Mouse (Mus musculus): ENCODE data around the gene Pvalb. TPM values are rescaled to one million over a fixed set of nuclear protein-coding genes. Genes with fewer than 3 reads are reported as not detected.

The Pvalb gene
- polyA plus RNA-seq, 1 experiment from 2014 or later, result not detected

DNA sequence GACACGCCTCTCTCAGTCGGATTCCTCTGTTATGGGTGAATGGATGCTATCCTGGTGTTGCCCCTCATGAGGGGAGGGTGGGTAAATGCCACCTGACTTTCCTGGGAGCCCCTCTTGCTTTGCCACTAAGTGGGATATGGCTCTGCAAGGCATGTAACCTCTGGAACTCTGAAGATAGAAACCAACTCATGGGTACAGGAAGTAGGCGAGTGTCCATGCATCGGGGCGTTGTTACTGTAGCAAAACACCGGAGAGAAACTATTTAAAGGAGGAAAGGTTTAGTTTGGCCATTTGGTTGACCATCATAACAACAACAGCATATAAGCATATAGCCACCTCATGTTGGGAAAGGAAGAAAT lies 31.3 kb downstream of the Pvalb start:
- peaks cover 7% of the 10 kb centered on the region; the same call in 1 of the 2 replicates for H3K4me1 ChIP-seq (ENCODE audit: insufficient read depth, low read depth, low read length)
- no peaks in the 10 kb centered on the region for H3K9me3 ChIP-seq (ENCODE audit: low read length)
- no peak overlapping the region for H3K27ac ChIP-seq (ENCODE audit: low read length)
- H3K4me2 ChIP-seq (replicated peaks; ENCODE audit: low read depth, low read length), result peak overlapping the region; percentile 50; the same call in 1 of the 2 replicates
- 75% methylated on average over 6 of the region's 6 CpGs for WGBS
- H3K36me3 ChIP-seq (ENCODE audit: insufficient read depth, low read length), result no peaks in the 10 kb centered on the region
- peak overlapping the region; percentile 25; the same call in 1 of the 2 replicates for H3K4me3 ChIP-seq (ENCODE audit: low read depth, low read length)
- no peak overlapping the region for H3K9ac ChIP-seq (replicated peaks; ENCODE audit: low read depth)
- no peak for ATAC-seq
- H3K27me3 ChIP-seq (replicated peaks; ENCODE audit: insufficient read depth, low read length), result no peaks in the 10 kb centered on the region
- peak; percentile 14 for DNase-seq (ENCODE audit: low spot score)
- TF ChIP-seq EP300 (IDR thresholded peaks at IDR 0.05) (no peak), CTCF (IDR thresholded peaks at IDR 0.05) (no peak)

DNA sequence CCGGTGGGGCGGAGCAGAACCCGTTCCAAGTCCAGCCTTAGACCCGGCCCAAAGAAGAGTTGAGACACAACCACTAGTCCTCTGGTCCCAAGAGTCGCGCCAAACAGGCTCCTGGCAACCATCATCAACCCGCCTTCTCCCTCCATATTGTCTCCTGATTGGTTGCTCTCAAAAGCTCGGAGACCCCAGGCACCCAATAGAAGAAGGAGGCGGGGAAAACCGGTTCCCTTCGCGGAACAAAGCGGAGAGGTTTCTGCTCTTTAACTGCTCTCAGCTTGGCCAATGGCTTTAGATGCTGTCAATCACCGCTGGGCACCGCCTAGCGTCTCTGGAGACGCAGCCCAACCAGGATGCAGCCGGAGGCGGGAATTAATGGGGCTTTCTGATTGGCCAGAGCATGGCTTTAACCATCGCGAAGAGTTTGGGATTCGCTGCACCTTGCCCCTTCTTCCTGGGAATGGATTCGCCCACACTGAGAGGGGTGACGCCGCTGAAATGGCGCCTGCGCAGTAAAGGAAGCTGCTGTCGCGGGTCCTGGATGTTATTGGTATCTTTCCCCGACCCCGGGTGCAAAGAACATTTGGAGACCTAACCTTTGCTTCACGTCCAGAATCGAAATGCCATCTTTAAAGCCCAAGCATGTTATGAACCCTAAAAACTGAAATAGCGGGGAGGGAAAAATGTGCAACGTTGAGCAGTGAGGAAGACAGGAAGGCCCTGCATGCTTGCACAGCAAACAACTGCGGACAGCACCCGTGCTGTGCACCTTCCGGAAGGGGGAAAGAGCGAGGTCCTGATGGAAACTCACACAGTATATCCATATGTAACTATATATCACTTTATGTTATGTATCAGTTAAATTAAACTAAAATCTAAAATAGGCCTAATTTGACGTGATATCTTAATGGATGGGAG lies 32.0 kb downstream of the Pvalb start, which contains the start of gene Ift27:
Ift27 (minus strand) TSS at position 136 of the 915 bp plus-strand sequence.
- TF ChIP-seq EP300 (IDR thresholded peaks at IDR 0.05) (peak; percentile 31; the same call in 1 of the 2 replicates), CTCF (IDR thresholded peaks at IDR 0.05) (no peak; the same call in 1 of the 2 replicates)
- ATAC-seq, result peak; percentile 97
- Histone ChIP-seq H3K4me3 (ENCODE audit: low read depth, low read length) (peak within 1 kb of the TSS; percentile 56), H3K36me3 (ENCODE audit: insufficient read depth, low read length) (no peaks in the 10 kb centered on the region), H3K27me3 (replicated peaks; ENCODE audit: insufficient read depth, low read length) (no peaks in the 10 kb centered on the region), H3K9ac (replicated peaks; ENCODE audit: low read depth) (peak within 1 kb of the TSS; percentile 51), H3K4me2 (replicated peaks; ENCODE audit: low read depth, low read length) (peak within 1 kb of the TSS; percentile 89), H3K27ac (ENCODE audit: low read length) (peak within 1 kb of the TSS; percentile 38), H3K9me3 (ENCODE audit: low read length) (no peaks in the 10 kb centered on the region), H3K4me1 (ENCODE audit: insufficient read depth, low read depth, low read length) (peaks cover 7% of the 10 kb centered on the region; the same call in 1 of the 2 replicates)
- WGBS, result 1% methylated on average over 40 of the region's 40 CpGs
- peak; percentile 100 for DNase-seq (ENCODE audit: low spot score)

DNA sequence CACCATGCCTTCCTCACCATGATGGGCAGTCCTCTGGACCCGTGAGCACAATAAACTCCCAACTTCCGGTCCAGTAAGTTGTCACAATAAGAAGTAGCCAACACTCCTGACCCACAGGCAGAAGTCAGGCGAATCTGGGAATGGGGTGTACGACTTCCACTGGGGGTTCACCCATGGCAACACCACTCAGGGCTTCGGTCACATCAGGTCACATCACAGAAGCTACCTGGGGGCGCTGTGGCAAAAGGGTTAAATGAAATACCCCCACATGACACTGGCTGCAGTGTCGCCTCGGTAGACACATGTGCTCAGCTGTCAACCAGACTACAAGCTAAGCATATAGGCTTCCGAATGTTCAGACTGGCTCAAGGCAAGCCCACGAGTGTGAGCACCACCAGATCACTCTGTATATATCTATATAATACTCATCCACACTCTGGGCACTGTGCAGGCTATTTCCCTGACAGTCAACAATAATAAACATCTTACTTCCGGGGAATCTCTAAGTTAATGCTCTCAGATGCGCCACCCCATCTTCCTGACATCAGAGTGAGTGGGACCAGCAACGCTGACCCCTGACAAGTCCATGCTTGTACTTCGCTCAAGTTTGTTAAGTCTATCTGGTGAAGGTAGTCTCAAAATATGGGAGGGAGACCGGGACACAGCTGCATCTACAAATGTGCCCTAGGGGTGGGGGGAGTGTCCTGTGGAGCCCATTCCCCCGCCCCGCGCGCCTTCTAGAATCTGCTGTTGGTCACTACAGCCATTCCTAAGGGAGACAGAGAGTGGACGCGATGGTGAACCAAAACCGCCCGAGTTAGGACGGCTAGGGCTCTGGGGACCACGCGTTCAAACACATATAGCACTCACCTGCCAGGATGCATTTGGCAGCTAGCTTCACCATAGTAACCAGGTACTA lies 33.0 kb downstream of the Pvalb start:
- ATAC-seq (0 out of 2 replicates have a peak, but pooled peaks have one; percentile 0), DNase-seq (ENCODE audit: low spot score) (no peak)
- H3K9ac ChIP-seq (replicated peaks; ENCODE audit: low read depth), result peak overlapping the region; percentile 51
- H3K27ac ChIP-seq (ENCODE audit: low read length), result peak overlapping the region; percentile 38; the same call in 1 of the 2 replicates
- peak overlapping the region; percentile 89 for H3K4me2 ChIP-seq (replicated peaks; ENCODE audit: low read depth, low read length)
- WGBS, result 21% methylated on average over 26 of the region's 26 CpGs
- H3K36me3 ChIP-seq (ENCODE audit: insufficient read depth, low read length), result no peaks in the 10 kb centered on the region
- TF ChIP-seq CTCF (IDR thresholded peaks at IDR 0.05) (no peak), EP300 (IDR thresholded peaks at IDR 0.05) (no peak)
- no peaks in the 10 kb centered on the region for H3K27me3 ChIP-seq (replicated peaks; ENCODE audit: insufficient read depth, low read length)
- peak overlapping the region; percentile 56 for H3K4me3 ChIP-seq (ENCODE audit: low read depth, low read length)
- H3K4me1 ChIP-seq (ENCODE audit: insufficient read depth, low read depth, low read length), result peaks cover 7% of the 10 kb centered on the region; the same call in 1 of the 2 replicates
- no peaks in the 10 kb centered on the region for H3K9me3 ChIP-seq (ENCODE audit: low read length)

DNA sequence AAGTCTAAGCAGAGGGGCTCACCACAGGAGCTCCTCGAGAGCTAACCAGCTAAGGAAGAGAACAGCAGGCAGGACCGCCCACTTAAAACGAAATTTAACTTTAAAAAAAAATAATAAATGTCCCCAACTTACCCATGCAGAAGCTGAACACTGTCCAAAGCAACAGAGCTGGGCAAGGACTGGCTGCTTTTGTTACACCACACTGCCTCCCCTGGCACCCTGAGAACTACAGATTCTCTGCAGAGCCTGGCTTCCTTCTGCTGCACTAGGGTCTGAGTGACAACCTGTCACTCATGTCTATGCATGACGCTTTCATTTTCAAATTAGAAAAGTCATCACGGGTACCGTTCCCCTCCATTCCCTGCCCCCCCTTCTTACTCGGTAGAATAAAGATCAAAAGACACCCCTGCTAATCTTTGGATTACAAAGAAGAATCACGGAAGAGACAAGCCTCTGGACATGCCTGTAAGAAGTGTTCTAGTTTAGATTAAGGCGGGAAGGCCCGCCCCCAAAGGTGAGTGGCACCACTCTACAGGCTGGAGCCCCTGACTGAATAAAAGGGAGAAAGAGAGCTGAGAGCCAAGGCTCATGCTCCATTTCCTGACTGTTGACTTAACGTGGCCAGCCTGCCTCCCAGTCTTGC lies 33.8 kb downstream of the Pvalb start:
- TF ChIP-seq EP300 (IDR thresholded peaks at IDR 0.05), result no peak
- TF ChIP-seq CTCF (IDR thresholded peaks at IDR 0.05), result no peak
- no peak overlapping the region for H3K27ac ChIP-seq (ENCODE audit: low read length)
- no peaks in the 10 kb centered on the region for H3K9me3 ChIP-seq (ENCODE audit: low read length)
- H3K4me3 ChIP-seq (ENCODE audit: low read depth, low read length), result no peak overlapping the region
- no peaks in the 10 kb centered on the region for H3K36me3 ChIP-seq (ENCODE audit: insufficient read depth, low read length)
- 64% methylated on average over 11 of the region's 11 CpGs for WGBS
- H3K9ac ChIP-seq (replicated peaks; ENCODE audit: low read depth), result no peak overlapping the region
- ATAC-seq (no peak), DNase-seq (ENCODE audit: low spot score) (no peak)
- H3K27me3 ChIP-seq (replicated peaks; ENCODE audit: insufficient read depth, low read length), result no peaks in the 10 kb centered on the region
- H3K4me1 ChIP-seq (ENCODE audit: insufficient read depth, low read depth, low read length), result peaks cover 7% of the 10 kb centered on the region; the same call in 1 of the 2 replicates
- no peak overlapping the region for H3K4me2 ChIP-seq (replicated peaks; ENCODE audit: low read depth, low read length)

DNA sequence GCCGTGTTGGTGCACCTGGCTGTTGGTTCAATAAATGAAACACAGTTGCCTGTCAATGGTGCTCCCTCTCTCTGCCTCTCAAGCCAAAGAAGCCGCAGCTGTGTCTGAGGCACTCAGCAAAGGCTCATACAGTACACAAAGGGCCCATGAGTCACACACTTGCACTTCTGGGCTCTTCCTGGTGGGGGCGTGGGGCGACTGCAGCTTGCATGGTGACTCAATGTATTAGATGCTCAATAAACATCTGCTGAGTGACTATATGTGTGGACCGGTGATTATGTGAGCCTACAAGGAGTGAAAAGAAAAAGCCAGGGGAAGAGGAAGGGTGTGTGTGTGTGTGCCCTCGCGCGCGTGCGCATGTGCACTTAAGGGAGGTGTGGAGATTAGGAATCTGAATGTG lies 34.5 kb downstream of the Pvalb start:
- Histone ChIP-seq H3K27me3 (replicated peaks; ENCODE audit: insufficient read depth, low read length) (no peaks in the 10 kb centered on the region), H3K4me2 (replicated peaks; ENCODE audit: low read depth, low read length) (no peak overlapping the region), H3K4me1 (ENCODE audit: insufficient read depth, low read depth, low read length) (peaks cover 7% of the 10 kb centered on the region; the same call in 1 of the 2 replicates), H3K4me3 (ENCODE audit: low read depth, low read length) (no peak overlapping the region), H3K36me3 (ENCODE audit: insufficient read depth, low read length) (no peaks in the 10 kb centered on the region), H3K9me3 (ENCODE audit: low read length) (no peaks in the 10 kb centered on the region), H3K27ac (ENCODE audit: low read length) (no peak overlapping the region), H3K9ac (replicated peaks; ENCODE audit: low read depth) (no peak overlapping the region)
- DNase-seq (ENCODE audit: low spot score) (no peak), ATAC-seq (no peak)
- TF ChIP-seq EP300 (IDR thresholded peaks at IDR 0.05) (no peak), CTCF (IDR thresholded peaks at IDR 0.05) (0 out of 2 replicates have a peak, but pooled peaks have one; percentile 11)
- 92% methylated on average over 10 of the region's 10 CpGs for WGBS
